In the genomic region with DNA sequence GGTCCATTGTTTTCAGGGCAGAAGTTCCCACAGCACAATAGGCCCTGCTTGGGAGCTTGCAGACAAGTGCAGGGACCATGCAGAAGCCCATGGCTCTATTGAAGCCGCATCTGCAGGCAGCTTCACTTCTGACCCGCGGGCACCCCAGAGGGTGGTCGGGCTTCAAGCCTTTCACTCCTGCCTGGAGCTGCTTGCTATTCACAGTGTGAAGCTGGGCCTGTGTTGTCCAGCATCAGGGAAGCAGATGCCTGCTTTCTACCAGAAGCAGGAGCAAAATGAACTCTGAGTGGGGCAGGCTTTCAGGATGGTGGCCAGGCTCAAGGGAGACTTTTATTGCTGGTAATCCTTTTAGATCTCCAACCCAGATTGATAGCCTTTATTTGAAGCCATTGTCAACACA, we compare ENCODE assay signal across 12 mouse cellular contexts.
DNase-seq lines count a peak whose midpoint lies in the region; ATAC-seq and TF ChIP-seq lines count a peak whose summit lies in the region.
"Had no signal": no experiment of that assay in that cellular context is flagged by ENCODE, and none has a peak within 500 bp of the region (broad histone marks: within the 10 kb centered on the region; RNA-seq: fewer than 3 reads in every experiment).

No protein-coding gene starts in this region.

- no peak overlapping the region; the same call in 1 of the 2 replicates for H3K27ac ChIP-seq in hindbrain, embryonic 11.5 days (ENCODE audit: low read depth, low read length)
- H3K27ac ChIP-seq in midbrain, embryonic 13.5 days: no peak overlapping the region
- H3K27ac ChIP-seq in thymus, adult 2 months (ENCODE audit: control insufficient read depth, insufficient read depth, low read length): no peak overlapping the region

- no peak overlapping the region for H3K4me3 ChIP-seq in hindbrain, embryonic 11.5 days (ENCODE audit: low read depth, low read length)
- H3K4me3 ChIP-seq in midbrain, embryonic 13.5 days (replicated peaks): no peak overlapping the region
- H3K4me3 ChIP-seq in thymus, adult 2 months (ENCODE audit: control insufficient read depth, insufficient read depth, low read length): no peak overlapping the region

- no peaks in the 10 kb centered on the region for H3K36me3 ChIP-seq in hindbrain, embryonic 11.5 days (ENCODE audit: control insufficient read depth, insufficient read depth, low read length)
- no peaks in the 10 kb centered on the region for H3K36me3 ChIP-seq in midbrain, embryonic 13.5 days
- H3K36me3 ChIP-seq in thymus, adult 2 months (ENCODE audit: control insufficient read depth, insufficient read depth, low read length): no peaks in the 10 kb centered on the region
- H3K36me3 ChIP-seq: G1E had no signal

- 0% methylated on average over 4 of the region's 4 CpGs for WGBS in hindbrain, embryonic 11.5 days
- 1% methylated on average over 4 of the region's 4 CpGs for WGBS in midbrain, embryonic 13.5 days
- WGBS in thymus, adult 2 months: 84% methylated on average over 4 of the region's 4 CpGs

- no peak for TF ChIP-seq CTCF in thymus, adult 2 months (IDR thresholded peaks at IDR 0.05; ENCODE audit: borderline replicate concordance, control insufficient read depth, extremely low read depth, insufficient read depth, low read length, poor library complexity)

- H3K4me1 ChIP-seq in hindbrain, embryonic 11.5 days (replicated peaks; ENCODE audit: control insufficient read depth, insufficient read depth, low read length): peaks cover 6% of the 10 kb centered on the region; the same call in 1 of the 2 replicates
- peaks cover 15% of the 10 kb centered on the region for H3K4me1 ChIP-seq in midbrain, embryonic 13.5 days (replicated peaks)
- H3K4me1 ChIP-seq in thymus, adult 2 months (replicated peaks; ENCODE audit: control insufficient read depth, insufficient read depth, low read length): no peaks in the 10 kb centered on the region

- peak; percentile 71 for DNase-seq in heart, adult 11 months
- DNase-seq in heart, adult 18-20 months: no peak
- DNase-seq in hindbrain, embryonic 11.5 days (ENCODE audit: low spot score): peak; percentile 78
- DNase-seq in right cerebral cortex, adult 18-20 months: no peak
- DNase-seq in lung, postnatal 4 days: no peak
- no peak for DNase-seq in thymus, adult 2 months
- DNase-seq: liver, postnatal 0 days had no signal

- ATAC-seq in hindbrain, embryonic 11.5 days (ENCODE audit: low FRiP score): peak; percentile 90
- ATAC-seq in midbrain, embryonic 13.5 days: peak; percentile 91
- ATAC-seq in granulocyte monocyte progenitor cell, adult 5-6 weeks (replicated peaks; ENCODE audit: poor library complexity, severe bottlenecking): no peak
- ATAC-seq: activated CD4-positive, CD25-positive, alpha-beta regulatory T cell, adult 4 months; liver, postnatal 0 days had no signal

- H3K9me3 ChIP-seq in hindbrain, embryonic 11.5 days (ENCODE audit: control insufficient read depth, low read length): no peaks in the 10 kb centered on the region
- peaks cover 3% of the 10 kb centered on the region; the same call in 1 of the 2 replicates for H3K9me3 ChIP-seq in midbrain, embryonic 13.5 days
- H3K9me3 ChIP-seq: G1E had no signal

- no peaks in the 10 kb centered on the region for H3K27me3 ChIP-seq in hindbrain, embryonic 11.5 days (ENCODE audit: control insufficient read depth, insufficient read depth, low read length)
- peaks cover 85% of the 10 kb centered on the region for H3K27me3 ChIP-seq in midbrain, embryonic 13.5 days
- H3K27me3 ChIP-seq in thymus, adult 2 months (ENCODE audit: control insufficient read depth, insufficient read depth, low read length): no peaks in the 10 kb centered on the region

- no peak overlapping the region for H3K4me2 ChIP-seq in hindbrain, embryonic 11.5 days (replicated peaks; ENCODE audit: low read depth, low read length)
- H3K4me2 ChIP-seq in midbrain, embryonic 13.5 days (replicated peaks): no peak overlapping the region
- H3K4me2 ChIP-seq: heart, embryonic 11.5 days had no signal

- TF ChIP-seq POLR2A in thymus, adult 2 months (IDR thresholded peaks at IDR 0.05; ENCODE audit: control insufficient read depth, extremely low read depth, insufficient read depth, low read length, poor library complexity): no peak

- no peak overlapping the region for H3K9ac ChIP-seq in hindbrain, embryonic 11.5 days (ENCODE audit: low read depth, low read length)
- H3K9ac ChIP-seq in midbrain, embryonic 13.5 days (replicated peaks): no peak overlapping the region
- H3K9ac ChIP-seq: liver, postnatal 0 days had no signal

Comparison
In these comparisons a context has a peak if more than half of its experiments do, and no peak if none do; other contexts are left out.
1. DNase-seq: peak in heart, adult 11 months (single experiment) and hindbrain, embryonic 11.5 days (single experiment); none in heart, adult 18-20 months (0 of 2), right cerebral cortex, adult 18-20 months (single experiment), lung, postnatal 4 days (0 of 2) and thymus, adult 2 months (single experiment).